Mouse (Mus musculus) urinary bladder, postnatal 36 days (tissue): Measurements from ENCODE around the gene Mga.

Experiments
- DNase-seq, 2 experiments: peaks; one replicate each; pipeline ENCODE4 v3.0.0; 2022; ENCODE audit warnings: low spot score in 2 of 2, mixed read lengths in 1 of 2

The Mga gene

DNA sequence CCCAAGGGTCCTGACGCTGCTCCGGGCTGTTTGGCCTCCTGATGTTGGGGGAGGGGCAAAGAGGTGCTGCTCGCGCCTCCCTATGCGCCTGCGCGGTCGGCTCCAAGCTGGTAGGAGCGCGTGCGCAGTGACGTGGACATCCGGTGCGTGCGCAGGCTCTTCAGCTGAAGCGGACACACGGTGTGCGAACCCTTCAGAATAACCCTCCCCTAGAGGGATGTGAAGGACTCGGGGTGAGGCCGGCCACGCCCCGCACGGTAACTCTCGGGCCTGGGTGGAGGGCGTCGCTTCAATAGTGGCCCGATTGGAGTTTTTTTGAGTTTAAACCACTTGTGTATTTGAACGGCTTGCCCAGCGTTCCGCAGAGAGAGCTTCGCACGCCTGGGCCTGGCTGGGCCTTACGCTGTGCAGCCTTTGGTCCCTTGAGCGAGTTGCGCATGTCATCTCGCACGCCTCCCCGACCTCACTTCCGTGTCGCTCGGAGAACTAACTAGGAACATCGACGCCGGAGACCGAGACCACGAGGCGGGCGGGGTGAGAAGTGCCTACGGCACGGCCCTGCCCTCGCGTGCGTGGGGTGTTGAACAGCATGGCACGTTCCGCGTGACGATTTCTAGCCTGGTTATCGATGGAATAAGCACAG is at the start of gene Mga:
TSS of gene Mga (plus strand) at position 139 of the 643 bp plus-strand sequence.
- DNase-seq: peak; percentile 92 to 95

DNA sequence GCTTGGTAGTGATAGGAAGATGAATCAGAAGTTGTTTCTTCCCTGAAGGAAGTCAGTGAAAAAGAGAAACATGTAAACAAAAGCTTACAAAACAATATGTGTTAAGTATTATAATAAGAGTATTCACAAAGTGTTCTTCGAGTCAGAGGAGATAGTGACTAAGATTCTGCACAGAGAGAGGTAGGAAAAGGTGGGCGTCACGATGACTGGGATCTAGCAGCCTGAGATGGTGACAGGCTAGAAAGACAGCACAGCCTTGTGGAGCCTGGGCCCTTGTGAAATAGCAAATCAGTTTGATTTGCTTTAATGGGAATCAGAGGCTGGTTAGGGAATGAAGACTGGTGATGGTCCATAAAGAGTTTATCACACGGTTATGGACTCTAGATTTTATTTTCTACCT is 43.2 kb upstream of the Mga start:
- no peak for DNase-seq

DNA sequence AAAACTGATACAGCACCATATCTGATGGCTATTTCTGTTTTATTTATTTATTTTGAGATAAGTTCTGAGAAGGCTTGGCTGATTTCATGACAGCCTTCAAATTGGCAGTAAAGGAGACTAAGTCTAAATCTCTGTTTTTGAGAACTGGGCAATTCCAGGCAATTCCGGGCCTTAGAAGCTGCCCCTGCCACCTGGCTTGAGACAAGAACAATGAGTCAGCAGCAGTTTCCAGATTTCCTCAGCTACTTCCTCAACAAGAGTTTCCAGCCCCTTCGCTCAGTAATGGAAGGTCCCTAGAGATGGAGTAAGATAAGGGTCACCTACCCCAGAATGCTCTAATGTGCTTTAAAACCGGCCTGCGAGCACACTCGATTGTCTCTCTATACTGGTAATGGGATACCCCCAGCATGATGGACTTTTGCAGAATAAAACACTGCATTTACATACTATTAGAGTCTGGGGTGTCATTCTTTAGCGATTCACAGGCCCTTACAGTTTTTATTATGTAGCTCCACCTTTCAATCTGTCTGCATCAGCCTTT is 41.6 kb upstream of the Mga start:
- no peak for DNase-seq

DNA sequence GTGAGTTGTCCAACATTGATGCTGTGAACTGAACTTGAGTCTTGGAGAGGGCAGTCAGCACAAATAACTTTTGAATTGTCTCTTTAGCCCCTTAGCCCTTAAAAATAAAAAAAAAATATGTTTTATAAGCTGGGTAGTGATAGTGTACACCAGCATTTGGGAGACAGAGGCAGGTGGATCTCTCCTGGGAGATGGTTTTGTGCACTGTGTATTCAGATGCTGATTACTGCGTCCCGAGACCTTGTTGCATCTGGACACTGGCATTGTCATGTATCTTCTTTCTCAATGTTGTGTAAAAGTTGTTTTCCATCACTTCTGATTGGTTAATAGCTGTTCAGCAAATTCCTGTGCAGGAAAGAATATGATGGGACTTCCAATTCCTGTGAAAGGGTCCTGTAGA is 39.7 kb upstream of the Mga start:
- DNase-seq: no peak

DNA sequence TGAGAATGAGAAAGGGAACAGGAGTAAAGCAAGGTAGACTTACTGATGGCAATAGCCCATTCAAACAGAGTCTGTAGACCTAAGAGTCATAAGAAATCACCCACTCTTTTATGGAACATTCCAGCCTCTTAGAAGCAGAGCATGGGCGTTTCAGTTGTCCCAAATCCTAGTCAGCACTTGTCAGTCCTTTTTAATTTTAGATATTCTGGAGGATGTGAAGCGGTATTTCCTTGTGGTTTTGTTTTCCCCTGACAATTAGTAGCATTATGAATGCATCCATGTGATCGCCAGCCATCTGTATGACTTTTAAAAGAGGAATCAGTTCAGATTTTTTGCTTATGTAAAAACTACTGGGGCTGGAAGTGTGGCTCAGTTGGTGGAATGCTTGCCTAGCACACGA is 32.5 kb upstream of the Mga start:
- DNase-seq: no peak

DNA sequence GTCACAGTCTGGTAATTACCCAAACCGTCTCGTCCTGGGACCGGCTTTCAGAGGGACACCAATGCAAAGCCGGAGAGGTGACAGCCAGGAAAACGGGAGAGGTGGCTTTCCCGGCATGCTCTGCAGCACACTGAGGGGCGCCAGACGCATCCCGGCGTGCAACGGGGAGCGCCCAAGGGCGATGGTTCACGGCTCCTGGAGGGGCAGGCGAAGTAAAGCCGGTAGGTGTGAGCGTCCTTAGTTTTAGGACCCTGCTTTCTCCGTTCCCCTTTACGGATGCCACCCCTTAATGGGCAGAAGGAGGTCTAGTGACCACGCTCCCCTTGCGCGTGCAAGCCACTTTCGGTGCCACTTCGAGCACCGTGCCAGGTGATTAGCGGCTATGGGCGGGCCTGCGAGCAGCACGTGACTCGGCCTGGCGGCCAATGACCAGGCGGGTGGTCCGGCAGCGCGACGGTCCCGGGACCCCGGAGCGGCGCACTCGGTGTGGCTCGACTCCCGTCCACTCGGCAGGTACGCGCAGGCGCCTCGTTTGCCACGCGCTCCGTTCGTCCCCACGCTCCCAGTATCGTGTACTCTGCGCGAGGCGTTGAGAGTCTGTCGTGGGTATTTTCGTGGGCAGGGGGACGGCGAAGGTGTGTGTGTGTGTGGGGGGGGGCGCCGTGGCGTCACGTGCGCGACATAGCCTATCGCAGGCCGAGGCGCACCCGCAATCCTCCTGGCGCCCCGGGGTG is 24.5 kb upstream of the Mga start:
- peak; percentile 43 to 57 for DNase-seq

DNA sequence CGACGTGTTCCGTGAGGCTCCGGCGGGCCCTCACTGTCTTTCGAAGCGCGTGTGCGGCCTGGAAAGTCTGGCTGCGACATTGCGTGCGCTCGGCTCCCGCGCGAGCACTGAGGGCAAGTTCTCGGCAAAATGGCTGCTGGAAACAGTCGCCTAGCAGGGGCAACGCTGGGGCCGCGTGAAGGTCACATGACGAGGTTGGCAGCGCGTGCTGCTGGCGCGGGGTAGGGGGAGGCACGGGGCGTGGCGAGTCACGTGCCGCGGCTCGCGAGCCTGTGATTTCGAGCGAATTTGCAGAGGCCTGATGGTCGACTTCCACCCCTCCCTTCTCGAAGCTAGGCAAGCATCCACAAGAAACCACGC is 23.9 kb upstream of the Mga start:
- peak; percentile 72 to 86 for DNase-seq

DNA sequence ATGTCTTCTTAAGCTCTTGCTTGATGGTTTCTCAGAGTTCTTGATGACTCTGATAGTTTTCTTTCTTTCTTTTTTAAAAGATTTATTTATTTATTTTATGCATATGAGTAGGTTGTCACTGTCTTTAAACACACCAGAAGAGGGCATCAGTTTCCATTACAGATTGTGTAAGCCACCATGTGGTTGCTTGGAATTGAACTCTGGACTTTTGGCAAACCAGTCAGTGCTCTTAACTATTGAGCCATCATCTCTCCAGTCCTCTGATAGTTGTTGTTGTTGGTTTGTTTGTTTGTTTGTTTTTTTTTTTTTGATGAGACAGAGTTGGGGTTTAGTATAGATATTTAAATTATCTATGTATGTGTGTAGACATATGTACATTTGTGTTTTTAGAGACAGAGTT is 21.0 kb upstream of the Mga start:
- DNase-seq: no peak

DNA sequence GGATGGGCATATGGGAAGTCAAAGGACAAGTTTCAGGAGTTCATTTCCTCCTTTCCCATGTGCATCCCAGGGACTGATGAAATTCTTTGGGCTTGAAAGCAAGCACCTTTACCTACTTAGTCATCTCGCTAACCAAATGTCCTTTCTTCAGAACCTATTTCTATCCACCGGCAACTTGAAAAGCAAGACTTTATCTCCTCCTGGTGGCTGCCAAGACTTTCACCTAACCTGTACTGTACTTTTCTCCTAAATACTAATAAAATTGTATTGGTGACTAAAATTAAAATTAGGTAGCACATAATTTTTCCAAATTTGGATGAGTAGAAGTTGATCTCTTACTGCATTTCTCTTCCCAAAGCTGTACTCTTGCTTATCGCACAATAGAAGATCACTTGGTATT is 9.8 kb upstream of the Mga start:
- no peak for DNase-seq

DNA sequence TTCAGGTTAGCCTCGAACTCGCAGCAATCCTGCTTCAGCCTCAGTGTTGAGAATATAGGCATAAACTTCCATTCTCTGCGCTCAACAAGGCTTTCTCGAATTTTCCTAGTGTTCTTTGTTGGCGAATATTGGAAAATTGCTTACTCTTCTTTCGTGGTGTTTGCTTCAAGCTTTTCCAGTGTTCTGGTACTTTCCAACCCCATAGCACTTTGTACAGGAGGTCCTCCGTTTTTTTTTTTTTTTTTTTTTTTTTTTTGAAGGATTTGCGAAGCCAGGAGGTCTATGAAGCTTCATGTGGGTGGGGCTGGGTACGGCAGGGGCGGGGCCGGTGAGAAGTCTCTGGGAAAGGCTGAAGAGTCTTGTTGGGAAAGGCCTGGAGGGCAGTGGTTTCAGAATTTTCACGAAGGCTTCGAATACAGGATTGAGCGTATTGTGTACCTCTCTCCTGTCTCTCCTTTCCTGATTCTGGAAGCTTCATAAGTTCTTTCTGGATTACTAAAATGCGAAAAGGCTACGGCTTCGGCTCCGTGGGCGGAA is 407 bp upstream of the Mga start:
- DNase-seq: no peak

DNA sequence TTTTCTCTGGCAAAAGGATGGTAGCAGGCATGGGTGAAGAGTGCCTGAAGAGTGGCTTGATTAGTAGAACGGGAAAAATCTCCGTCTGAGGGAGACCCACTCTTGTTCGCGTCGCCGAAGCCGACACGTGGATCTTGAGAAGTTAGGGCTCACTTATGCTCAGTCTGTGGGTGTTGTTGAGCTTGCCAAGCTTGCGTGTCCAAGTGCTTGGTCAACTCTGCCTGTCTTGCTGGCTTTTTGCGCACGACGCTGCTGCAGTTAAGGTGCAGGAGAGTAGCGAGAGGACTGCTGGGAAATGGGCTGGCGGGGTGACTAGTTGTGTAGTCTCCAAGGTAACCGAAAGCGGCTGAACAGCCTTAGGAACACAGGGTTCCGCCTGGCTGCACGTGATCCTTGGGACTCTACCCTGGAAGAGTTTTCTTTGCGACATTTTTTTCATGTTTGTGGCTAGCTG is 1.1 kb downstream of the Mga start:
- DNase-seq: peak; percentile 42 to 82

DNA sequence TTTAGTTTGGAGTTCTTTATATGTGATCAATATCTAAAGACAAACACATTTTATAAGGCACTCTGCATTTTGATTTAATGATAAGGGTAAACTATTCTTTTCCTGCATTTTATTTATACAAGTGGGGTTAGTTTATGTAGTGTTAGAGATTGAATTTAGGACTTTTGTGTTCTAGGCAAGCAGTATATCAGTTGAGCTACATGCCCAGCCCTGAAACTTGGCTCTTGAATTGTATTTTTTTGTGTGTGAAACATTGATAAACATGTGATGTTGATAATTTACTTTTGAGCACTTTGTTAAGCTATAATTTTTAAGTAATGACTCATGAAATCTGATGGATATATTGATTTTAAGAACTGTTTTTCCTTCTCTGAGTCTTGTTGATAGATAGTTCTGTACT is 19.0 kb downstream of the Mga start:
- no peak for DNase-seq

DNA sequence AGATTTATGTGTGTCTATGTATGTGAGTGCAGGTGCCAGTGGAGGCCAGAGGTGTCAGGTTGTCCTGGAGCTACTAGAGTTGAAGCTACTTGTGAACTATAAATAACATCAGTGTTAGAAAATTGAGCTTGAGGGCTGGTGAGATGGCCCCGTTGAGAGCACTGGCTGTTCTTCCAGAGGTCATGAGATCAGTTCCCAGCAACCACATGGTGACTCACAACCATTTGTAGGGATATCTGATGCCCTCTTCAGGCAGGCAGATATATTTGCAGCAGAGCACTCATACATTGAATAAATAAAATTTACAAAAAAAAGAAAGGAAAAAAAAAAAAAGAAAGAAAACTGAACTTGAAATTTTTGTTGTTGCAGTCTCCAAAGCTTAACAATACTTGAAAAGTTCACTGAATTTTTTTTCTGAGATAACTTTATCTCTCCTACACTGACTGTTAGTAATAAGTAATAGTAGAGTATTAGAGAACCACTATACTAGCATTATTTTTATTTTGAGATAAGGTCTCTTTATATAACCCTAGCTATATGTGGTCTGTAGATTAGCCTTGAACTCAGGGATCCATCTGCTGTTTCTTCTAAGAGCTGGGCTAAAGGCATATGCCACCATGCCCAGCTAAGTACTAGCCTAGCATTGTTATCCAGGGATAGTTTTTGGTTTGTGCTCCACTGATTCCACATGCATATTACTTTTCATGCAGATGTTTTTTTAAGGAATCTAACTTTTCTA is 20.8 kb downstream of the Mga start:
- DNase-seq: no peak

DNA sequence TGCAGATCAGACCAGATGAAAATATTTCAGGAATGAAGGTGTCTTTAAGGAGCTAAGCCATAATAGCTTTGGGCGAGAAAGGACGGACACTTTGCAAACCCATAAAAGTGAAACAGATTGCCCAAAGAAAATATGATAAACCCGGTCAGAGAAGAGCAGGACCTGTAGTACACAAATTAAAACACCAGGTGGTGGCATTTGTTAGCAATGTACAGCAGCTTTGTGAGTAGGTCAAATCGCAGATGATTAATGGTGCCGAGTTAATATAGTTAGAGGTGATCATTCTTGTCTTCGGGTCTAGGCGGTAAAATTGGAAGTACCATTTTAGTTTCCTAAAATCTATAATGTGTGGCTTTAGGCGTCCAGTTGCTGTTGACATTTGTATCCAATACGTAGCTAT is 73.5 kb downstream of the Mga start:
- DNase-seq: peak; percentile 25 to 35

DNA sequence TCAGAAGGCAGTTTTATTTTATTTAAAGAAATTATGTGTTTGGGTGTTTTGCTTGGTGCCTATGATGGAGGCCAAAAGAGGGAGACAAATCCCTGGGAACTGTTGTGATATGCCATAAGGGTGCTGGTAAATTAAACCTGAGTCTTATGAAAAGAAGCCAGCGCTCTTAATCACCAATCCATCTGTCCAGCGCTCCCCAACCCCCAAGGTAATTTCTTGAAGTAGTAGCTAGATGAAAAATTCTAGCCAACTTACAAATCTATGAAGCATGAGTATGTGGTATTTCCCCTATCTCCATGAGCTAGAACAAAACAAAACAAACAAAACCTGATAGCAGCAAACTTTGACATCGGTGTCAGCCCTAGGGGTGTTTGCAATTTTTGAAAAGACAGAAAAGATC is 74.3 kb downstream of the Mga start:
- DNase-seq: no peak

DNA sequence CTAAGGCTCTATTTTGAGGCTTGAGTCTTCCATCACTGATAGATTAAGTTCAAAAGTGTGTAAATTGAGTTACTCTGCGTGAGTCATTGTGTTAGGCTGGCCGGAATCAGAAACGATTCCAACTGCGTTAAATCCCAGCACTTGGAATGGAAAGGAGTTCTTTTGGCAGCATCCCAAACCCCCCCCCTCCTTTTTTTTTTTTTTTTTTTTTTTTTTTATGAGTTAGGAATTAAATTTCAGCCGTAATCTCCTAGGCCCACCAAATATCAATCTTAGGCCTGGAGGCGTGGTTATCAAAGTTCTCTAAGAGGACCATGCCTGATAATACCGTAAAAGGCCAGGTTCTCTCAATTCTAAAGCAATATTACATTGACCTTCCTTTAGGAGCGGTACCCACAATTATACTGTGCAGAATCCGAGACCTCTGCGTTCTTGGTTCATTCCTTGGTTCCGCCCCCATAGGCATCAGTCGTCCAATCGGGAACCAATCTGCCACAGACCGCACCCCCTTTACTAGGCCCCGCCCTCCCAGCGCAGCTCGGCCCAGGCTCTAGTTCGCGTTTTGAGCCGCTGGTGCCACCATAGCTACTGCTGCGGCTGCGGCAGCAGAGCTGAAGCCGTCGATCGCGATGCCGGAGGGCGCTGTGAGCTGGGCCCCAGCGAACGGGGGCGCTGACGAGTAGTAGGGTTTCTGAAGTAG is 75.0 kb downstream of the Mga start:
- peak; percentile 91 to 95 for DNase-seq

DNA sequence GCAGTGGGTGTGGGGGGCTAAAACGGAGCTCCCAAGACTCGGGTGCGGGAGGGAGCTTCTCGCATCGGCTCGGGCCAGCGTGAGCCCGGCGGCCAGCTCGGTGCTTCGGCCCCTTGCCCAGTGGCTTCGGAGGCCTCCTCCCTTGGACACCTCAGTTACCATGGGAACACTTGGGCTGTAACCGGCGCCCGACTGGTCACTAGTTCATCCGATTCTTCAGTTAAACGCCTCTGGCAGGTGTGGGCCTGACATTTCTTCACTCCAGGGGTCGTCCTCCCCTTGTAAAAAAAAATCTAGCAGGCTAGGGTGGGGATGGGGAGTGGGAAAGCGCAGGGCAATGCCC is 75.5 kb downstream of the Mga start, which contains the start of gene Mapkbp1:
TSS of gene Mapkbp1 (plus strand) at position 163 of the 343 bp plus-strand sequence.
- DNase-seq: no peak

DNA sequence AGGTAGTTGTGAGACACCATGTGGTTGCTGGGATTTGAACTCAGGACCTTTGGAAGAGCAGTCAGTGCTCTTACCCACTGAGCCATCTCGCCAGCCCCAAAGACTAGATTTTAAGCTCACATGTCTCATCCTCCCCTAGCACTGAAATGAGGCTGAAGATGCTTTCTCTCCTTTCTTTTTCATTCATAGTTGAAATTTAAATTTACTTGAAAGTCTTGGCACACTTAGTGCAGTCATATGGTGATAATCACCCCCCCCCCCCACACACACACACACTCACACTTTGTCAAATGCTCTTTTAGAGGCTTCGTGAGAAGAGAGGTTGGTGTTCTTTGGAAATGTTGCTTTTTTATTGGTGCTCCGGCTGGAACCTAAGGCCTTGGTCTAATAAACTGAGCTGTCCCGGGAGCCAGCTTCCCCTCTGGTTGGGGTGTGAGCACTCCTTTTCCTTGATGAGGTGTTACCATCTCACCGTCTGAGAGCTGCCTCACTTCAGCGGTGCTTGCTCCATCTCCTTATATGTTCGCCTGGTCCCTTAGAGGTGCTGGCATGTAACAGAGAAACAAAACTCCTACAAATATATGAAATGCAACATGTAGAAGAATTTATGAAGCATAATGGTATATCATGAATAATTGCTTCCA is 83.4 kb downstream of the Mga start:
- no peak for DNase-seq

DNA sequence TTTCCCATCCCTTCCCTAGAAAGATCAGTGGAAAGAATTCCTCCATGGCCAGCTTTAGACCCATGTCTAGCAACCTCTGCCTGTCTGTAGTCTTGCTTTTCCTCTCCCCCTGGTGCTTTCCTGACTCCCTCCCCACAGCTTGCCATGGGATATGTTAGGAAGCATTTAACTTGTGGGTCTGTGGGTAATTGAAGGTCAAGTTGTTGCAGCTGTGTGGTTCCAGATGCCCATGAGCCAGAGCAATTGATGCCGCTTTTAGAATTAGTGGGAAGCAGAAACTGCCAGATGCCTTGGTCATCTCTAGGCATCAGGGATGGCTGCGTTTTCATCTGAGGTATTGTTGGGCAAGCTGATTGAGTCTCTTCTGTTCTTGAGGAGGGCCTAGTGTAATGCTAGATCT is 84.6 kb downstream of the Mga start:
- no peak for DNase-seq

DNA sequence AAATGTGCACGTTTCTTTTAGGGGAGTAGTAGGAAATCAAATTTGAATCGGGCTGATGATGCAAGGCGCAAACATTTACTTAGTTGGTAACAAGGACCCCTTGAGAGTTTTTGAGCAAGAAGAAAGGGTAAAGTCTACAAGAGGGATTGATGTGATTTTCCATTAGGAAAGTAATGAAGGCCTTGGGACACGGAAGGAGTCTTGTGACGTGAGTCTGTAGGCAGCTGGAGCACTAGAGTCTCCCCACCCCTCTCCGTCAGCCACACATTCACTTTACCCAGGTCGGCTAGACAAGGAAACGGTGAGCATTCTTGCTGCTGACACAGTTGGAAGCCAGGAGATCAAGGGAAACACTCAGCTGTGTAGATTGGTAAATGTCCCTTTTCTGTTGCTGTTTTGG is 88.8 kb downstream of the Mga start:
- DNase-seq: no peak

DNA sequence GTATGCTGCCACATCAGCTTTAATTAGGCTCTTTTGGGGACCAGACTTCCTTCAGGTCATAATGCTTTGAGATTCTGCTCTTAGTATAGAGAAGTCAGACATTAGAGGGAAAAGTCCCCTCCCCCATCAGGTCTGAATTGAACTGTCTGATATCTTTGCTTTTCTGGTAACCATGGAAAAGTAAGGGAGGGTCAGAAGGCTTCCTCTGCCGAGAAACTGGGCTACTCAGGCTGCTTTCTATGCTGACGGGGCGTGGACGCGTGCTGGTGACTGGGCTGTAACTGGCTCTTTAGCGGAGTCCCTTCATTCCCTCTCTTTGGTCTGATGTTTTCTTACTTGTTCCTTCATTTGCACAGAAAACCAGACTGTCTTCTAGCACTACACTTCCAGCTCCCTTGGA is 89.3 kb downstream of the Mga start:
- DNase-seq: no peak
